Mouse (Mus musculus) spleen, adult 12 weeks (tissue): ENCODE results near the gene Hdac10.

ENCODE experiments used
- DNase-seq: peaks from one replicate; pipeline ENCODE4 v3.0.0; 2022; ENCODE audit warnings: low spot score

Gene Hdac10

DNA sequence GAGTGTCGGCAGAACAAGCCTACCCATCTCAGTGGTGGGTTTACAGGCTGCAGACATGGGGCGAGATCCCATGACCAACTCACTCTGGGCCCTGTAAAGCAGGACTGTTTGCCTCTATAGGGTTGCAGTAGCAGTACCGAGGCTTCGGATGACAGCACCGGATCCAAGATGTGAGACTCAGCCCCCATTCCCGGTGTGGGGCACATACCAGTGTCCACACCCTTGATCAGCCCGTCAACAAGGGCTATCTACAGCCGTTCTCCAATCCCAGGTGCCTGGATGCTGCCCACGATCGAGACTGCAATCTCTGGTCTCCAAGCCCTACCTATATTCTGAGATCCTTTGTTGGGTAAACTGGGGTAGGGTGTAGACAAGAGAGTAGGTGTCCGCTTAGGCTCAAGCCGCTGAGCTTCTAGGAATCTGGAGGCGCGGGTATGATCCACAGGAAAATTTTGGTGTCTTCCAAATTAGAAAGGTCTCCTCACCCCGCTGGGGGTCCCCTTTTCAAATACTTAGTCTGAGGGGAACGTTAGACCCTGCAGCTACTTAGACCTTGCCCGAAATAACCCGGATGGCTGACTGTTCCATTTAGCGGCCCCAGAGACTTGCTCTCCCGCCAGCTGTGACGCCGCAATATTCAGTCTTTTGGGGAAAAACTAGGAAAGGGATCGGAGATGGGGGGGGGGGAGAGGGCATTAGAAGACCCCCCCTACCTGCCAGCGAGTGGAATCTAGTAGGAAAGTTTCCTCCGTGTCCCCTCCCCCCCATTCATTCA is 20.2 kb upstream of the Hdac10 start:
- no peak for DNase-seq

DNA sequence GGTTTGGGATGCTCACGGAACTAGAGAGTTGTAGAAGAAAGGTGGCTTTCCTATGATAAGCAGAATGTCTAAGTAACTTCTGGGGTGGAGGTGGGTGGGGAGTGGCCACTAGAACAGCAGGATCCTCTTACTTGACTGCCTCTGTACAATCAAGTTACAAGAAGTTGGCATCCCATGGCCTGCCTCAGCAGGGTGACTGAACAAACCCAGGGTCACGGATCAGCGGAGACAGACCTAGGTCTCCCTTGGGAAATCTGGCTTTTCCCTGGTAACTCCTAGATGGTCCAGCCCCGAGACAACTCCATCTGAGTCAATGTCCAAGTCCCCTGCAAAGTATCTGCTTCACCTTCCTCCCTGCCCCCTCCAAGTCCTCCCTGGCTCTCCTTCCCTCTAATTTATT is 19.4 kb upstream of the Hdac10 start:
- no peak for DNase-seq

DNA sequence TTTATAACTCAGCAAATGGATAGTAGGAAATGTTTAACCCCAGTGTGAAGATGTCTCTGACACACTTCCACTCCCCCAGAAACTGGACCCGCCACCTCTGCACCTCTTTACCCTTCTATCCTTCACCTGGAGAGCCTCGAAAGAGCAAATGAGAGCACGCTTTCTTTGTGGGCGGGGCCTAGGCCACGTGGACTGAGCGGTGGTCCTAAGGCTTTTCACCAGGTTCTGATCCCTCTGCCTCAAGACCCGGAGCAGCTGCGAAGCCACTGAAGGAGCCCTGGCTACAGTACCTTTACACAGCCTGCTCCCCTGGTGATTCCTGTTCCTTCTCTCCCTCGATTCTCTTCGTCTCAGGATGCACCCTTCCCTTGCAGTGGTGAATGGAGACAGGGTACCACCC is 19.0 kb upstream of the Hdac10 start:
- DNase-seq, result no peak

DNA sequence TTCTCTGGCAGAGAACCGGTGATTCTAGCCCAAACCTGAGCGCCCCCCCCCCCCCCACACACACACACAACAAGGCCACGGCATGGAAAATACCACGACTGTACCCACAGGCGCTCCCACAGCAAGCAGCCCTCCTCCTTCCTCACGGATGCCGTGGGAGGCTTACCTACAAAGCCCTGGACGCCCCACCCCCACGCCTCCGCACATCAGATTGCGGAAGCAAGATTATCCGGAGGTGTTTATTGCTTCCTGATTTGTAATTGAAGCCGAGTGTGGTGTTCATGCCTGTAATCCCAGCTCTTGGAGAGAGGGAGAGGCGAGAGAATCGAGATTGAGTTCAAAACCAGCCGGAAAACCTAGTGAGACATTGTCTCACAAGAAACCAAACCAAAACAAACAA is 18.5 kb upstream of the Hdac10 start:
- DNase-seq, result no peak

DNA sequence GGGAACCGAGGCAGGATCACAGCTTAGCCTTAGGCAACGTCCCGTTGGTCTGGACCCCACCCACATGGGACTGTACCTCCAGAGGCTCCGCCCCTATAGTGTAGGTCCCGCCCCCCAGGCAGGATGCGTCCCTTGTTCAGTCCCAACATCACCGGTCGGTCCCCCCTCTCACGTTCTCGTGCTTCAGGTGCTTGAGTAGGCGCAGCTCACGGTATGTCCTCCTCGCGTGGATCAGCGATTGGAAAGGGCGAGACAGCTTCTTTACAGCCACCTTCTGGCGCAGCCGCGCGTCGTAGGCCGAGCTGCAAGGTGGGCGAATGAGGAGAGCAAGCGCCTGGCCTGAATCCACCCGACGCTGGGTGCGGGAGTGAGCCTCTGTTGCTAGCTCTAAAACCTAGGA is 18.0 kb upstream of the Hdac10 start:
- no peak for DNase-seq

DNA sequence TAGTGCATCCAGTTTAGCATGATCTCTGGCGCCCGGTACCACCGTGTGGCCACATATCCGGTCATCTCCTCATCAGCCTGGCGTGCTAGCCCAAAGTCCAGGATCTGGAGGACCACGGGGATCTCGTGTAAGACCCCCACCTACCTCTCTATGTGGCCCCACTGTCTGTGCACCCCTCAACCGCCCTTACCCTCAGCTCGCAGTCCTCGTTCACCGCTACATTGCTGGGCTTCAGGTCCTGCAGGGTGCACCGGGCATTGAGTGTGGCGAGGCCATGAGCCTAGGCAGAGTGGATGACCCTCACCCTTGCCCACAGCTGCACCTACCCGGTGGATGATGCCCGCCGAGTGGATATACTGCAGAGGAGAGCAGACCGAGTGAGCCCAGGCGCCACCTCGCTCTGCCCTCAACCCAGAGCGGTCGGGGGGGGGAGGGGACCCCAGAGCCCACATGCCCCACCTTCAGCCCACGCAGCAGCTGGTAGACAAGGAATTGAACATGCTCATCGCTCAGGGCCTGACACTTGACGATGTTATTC is 17.4 kb upstream of the Hdac10 start:
- DNase-seq, result no peak

DNA sequence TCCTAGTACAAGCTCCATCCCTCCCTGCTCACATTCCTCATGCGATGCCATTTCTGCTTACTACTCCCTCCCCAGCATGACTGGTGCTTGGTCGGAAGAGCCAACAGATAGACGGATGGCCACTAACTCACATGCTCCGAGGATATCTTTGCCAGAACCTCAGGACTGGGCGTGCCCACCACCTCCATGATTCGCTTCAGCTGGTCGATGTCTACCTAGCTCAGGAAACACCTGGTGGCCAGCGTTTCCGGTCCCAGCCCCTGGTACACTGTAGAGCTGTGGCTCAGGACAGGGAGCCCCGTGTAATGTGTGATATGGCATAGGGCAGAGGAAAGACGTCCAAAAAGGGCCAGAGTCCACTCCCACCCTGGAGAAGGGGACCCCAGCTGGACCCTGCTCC is 16.5 kb upstream of the Hdac10 start:
- no peak for DNase-seq

DNA sequence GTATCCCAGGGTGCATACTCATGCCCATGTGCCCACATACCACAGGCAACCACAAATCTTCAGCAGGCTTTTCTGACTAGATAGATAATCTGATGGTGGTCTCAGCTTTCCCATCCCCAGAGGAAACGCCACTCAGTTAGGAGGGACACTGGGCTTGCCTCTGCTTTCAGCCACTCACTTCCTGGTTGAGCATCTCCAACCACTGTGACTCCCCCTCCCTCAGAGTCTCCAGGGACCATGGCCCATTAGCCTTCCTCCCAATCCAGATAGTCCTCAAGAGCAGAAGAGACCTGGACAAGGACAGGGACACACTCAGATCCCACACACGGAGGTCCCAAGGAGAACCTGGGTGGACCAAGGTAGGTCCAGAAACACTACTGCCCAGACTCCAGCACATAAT is 14.6 kb upstream of the Hdac10 start:
- no peak for DNase-seq

DNA sequence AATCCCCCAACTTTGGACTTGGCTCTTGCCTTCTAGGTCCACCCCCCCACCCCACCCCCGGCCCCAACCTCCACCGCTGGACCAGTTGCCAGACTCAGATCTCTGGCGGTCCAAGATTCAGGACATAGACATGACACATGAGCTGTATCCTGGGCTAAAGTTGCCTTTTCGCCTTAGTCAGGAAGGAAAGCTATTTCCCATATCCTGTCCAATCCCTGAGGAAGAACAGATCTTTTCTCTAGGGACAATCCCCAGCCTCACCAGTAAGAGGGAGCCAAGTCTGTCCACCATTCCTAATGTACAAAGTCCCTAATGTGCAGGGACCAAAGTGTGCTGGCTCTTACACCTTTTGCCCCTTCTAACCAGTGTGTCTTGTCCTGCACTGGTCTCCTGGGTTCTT is 13.4 kb upstream of the Hdac10 start:
- no peak for DNase-seq

DNA sequence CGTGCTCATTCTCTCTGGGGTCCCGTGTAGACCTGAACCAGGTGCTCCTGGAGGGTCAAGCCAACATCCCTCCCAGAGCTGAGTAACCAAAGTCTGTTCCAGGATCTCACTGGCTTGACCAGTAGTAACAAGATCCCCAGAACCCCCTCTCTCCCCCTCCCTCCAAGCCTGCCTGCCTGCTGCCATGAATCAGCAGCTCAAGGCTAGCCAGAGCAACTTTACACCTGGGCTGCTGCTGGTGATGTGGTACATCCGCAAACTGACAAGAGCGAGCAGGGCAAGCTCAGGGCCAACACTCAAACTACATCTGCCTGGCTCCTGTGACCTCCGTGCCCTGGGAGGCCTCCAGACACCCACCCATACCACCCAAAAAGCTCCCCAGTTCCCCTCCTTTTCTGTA is 12.9 kb upstream of the Hdac10 start:
- DNase-seq, result no peak

DNA sequence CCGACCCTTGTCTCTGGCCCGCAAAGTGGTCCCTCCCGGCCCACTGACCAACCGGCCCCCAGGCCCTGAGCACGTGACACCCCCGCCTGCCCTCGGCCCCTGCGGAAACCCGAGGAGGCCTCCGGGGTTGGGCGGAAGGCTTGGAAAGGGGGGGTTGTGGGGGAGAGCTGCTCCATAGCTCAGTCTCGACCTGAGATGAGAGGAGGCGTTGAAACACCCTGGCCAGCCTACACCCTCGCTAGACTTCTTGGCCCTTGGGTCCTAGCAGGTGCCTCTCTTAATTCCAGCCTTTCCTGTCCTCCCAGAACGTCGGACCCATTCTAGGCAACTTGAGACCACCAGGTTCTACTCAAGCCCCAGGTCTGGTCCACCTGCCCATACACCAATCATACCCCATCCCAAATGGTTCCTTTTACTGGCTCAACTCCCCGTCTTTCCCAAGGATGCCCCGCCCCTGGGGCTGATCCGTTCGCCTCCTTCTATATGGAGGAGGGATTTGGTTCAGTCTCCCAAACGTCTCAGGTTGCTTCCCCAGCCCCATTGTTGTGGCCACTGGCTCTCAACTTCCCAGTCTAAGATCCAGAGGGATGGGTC is 12.3 kb upstream of the Hdac10 start, which contains the start of gene Mapk12:
Gene Mapk12 (minus strand): TSS at position 45 of the 594 bp plus-strand sequence.
- no peak for DNase-seq

DNA sequence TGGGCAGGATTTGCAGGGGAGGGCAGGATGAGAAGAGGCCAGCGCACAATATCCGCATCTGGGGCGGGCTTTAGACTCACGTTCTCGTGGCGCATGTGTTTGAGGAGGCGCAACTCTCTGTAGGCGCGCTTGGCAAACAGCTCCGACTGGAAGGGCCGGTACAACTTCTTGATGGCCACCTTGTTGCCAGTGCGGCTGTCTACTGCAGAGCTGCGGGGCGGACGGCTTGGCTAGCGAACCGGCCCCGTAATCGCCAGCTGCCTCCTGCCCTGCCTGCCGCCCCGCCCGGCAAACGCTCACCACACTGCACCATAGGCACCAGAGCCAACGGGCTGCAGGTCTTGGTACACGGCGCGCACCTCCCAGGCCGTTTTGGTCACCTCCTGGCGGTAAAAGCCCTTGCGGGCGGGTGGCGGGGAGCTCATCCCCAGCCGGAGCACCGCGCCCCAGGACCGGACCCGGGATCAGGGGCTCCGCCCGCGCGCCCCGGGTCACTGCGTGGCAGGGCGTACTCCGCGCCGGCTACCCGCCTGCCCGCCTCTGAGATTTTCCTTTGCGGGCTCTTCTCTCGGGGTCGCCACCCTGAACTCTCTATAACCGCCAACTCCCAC is 11.7 kb upstream of the Hdac10 start:
- no peak for DNase-seq

DNA sequence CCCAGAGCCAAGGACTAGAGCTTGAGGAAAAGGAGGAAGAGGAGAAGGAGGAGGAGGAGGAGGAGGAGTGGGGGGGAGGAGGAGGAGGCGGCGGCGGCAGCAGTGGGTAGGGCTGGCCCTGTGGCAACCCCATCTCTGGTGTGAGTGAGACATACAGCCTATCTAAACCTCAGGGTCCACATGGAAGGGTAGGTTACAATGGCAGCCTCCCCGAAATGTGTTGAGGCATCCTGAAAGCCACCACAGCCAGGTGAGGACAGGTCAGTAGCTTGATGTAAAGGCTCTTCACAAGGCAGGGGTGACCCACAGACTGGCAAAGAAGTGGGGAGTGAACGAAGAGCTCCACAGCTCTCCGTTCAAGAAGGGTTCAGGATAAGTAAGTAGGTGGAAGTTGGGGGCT is 10.0 kb upstream of the Hdac10 start:
- no peak for DNase-seq

DNA sequence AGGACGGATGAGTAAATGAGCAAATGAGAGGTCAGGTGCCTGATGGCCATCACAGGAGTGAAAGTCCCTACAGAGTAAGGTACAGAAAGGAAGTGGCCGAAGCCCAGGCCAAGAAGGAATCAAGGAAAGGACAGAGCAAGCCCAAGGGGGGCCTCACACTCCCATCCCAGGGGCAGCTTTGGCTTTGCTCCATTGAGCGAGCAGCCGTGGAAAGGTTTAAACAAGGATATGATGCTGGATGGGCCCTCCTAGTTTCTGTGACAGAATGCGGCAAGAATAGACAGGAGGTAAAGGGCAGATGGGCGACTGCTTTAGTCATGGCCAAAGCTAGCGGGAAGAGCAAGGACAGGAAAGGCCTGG is 9.5 kb upstream of the Hdac10 start:
- DNase-seq, result no peak

DNA sequence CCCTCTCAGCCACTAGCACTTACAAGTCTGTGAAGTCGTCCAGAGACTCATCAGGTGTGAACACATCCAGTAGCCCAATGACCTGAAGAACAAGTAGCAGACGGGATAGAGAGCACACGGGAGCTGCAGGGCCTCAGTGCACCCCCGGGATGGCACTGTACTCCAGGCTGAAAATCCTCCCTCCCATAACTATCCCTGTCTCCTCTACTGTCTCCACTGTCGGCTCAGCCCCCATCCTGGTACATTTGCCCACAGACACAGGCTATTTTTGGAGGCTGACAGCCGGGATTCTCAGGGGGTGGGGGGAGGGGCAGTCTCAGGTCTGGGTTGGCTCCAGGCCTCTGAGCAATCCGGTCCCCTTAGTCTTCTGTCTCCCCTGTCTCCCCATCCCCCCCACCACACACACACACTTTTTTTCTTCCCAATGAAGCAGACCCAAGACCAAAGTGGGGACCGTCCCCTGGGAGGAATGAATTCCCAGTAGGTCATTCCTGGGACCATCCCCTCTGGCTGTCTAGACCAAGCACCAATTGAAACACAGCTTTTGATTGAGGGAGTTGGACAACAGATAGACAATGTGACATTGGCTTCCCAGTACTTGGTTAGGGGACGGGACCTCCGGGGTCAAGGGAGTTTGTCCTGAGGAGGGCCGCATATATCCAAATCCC is 9.0 kb upstream of the Hdac10 start:
- no peak for DNase-seq

DNA sequence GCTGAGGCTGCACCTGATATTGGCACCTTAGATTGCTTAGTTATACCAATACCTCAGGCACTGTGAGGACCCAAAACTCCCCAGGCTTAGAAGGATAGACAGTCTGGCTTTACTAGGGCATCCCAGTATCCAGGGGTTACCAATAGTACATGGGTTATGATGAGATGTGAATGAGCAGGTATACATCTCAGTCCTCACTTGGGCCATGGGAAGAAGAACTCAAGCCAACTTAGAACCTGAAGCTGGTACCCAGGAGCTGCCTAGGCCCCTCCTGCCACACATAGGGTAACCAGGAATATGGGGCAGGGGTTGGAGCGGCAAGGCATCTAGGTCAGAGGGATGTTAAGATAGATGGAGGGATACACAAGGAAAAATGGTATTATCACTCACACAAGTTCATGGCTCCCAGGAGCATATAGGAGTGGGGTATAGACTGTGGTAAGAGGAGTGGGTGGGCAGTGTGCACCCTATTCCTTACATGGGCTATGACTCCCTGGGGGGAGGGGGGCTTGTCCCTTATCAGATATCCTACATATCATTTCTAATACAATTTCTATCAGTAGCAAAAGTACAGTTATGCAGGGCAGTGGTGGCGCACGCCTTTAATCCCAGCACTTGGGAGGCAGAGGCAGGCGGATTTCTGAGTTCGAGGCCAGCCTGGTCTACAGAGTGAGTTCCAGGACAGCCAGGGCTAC is 8.1 kb upstream of the Hdac10 start:
- DNase-seq, result no peak

DNA sequence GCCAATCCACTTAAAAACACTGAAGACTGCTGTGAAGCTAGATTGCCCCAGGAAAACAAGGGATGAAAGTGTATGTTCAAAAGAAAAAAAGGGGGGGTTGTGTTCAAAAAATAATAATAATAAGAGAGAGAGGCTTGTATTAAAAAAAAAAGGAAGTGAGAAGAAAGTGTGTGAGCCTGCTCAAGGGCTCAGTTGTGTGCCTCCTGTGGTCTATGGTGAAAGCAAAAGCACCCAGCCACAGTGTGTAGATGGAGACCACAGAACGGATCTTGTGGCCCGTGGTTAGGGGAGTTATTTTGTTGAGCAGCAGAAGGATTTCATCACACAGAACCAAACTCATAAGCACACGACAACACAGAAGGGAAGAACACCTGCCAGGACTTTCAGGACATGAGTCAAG is 2.8 kb upstream of the Hdac10 start:
- DNase-seq, result peak; percentile 58

DNA sequence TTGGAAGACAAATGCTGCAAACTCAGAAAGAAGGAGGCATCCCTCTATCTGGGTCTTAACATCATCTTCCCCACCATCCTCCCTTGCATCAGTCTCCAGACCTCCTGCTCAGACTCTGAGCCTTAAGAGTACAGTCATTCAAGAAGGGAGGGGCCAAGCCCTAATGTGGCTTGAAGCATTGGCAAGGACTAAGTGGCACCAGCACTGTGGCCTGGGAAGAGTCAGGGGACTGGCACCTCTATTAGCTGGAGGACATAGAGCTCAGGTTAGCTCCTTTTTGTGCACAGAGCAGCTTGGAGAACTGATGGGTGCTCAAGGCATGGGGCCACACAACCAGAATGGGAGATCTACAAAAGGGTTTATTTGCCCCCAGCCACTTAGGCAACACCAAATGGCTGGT is 1.7 kb upstream of the Hdac10 start:
- no peak for DNase-seq

DNA sequence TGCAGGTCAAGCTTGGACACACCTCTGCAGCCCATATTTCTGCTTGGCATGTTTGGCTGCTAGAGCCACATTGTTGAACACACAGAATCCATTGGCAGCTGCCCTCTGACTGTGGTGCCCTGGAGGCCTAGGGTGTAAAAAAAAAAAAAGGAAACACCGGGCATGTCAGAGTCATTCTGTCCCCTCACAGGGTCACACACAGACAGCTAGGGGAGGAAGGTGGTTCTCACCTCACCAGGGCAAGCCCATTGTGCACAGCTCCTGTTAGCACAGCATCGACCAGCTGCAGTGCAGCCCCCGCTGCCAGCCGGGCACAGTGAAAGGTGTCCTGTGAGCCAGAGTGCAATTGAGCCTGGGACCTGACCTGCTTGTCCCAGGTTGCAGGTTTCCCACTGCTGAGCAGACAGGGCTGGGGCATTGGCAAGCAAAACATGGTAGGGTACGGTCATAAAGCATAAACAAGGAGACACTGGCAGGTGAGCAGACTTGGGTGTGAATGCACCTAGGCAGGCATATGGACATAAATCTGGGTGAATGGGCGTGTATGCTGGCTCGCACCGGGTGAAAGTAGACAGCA is 1.0 kb downstream of the Hdac10 start:
- DNase-seq, result no peak

DNA sequence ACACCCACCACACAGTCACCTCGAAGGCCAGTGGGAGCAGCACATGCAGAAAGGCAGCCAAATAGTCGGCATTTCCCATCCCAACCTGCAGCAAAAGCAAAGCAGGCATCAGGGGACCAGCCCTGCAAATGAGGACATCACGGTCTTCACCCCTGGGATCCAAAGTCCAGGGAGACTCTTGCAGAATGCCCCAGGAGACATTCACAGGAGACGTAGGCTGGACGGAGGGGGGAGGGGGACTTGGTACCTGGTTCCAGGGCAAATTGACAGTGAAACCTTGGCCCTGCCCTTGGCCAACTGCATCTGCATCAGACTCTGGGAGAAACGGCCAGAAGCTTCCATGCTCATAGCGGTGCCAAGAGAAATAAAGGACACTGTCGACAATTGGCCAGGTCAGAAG is 1.9 kb downstream of the Hdac10 start:
- DNase-seq, result no peak

DNA sequence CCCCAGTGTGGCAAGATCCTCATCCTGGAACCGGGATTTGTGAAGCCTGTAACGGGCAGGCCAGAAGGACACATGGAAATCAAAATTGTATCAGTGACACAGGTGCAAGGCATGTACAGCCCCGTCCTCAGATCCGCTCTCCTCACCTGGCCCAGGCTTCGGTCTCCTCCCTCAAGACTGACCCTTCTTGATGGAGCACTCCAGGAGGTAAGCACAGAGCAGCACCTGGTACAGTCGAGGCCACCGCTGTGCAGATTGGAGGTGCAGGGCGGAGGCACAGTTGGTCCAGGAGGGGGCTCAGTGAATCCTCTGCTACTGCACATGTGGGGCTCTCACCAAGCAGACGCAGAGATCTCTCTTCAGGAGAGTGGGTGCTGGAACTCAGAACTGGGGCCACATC is 3.1 kb downstream of the Hdac10 start:
- no peak for DNase-seq

DNA sequence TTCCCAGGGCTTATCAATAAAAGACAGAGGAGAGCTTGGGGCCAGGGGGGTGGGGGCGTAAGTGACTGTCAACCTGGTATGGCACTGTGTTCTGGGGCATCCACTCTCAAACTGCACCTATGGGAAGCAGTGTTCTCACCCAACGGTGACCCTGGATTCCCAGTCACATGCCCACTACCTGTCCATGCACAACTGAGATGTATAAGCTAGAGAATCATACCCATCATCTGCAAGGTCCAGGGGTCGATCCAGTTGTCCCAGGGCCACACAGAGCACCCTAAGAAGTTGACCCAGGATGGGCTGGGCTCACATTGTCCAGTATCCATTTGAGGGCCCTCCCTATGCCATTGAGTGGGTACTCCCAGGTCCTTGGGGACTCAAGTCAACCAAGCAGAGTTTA is 4.2 kb downstream of the Hdac10 start:
- DNase-seq, result no peak
